Mouse (Mus musculus): ENCODE results near the gene Tspan9.
A peak's percentile ranks its signal among the peaks of the same experiment; 100 is the strongest.

GRCm38 (mm10) chr6:127920652-127921051 lies 222.7 kb downstream of the Tspan9 start:
- TF ChIP-seq CTCF (IDR thresholded peaks at IDR 0.05; ENCODE audit: low read depth) (peak; percentile 80), EP300 (IDR thresholded peaks at IDR 0.05; ENCODE audit: low read depth) (no peak)

All from liver, postnatal 0 days (tissue).